Mouse (Mus musculus): ENCODE measurements around the gene Trex1.
A peak's percentile ranks its signal among the peaks of the same experiment; 100 is the strongest.

Gene Trex1

GRCm38 (mm10) chr9:109087987-109088386, 28.5 kb upstream of the Trex1 start:
- no peak for DNase-seq (ENCODE audit: low spot score)

- DNase-seq (ENCODE audit: low spot score), result no peak
These were observed 25.4 kb upstream of the Trex1 start for GRCm38 (mm10) chr9:109084922-109085321.

- peak; percentile 71 for DNase-seq (ENCODE audit: low spot score)
These were observed 22.7 kb upstream of the Trex1 start, which contains the start of the genes Ccdc51 and Tma7 for GRCm38 (mm10) chr9:109082124-109082800. Ccdc51 (plus strand) TSS chr9:109082493. Tma7 (minus strand) TSS chr9:109082587.

GRCm38 (mm10) chr9:109081749-109082123, 22.2 kb upstream of the Trex1 start:
- no peak for DNase-seq (ENCODE audit: low spot score)

GRCm38 (mm10) chr9:109080516-109080915, 21.0 kb upstream of the Trex1 start:
- no peak for DNase-seq (ENCODE audit: low spot score)

- peak; percentile 75 for DNase-seq (ENCODE audit: low spot score)
These were observed 14.4 kb upstream of the Trex1 start, which contains the start of gene Atrip for GRCm38 (mm10) chr9:109073661-109074573. Atrip (minus strand) TSS chr9:109074124.

GRCm38 (mm10) chr9:109068095-109068735, 8.7 kb upstream of the Trex1 start:
- DNase-seq (ENCODE audit: low spot score), result no peak

GRCm38 (mm10) chr9:109060898-109061295, 1.4 kb upstream of the Trex1 start:
- DNase-seq (ENCODE audit: low spot score), result no peak

GRCm38 (mm10) chr9:109060184-109060897, 807 bp upstream of the Trex1 start:
- DNase-seq (ENCODE audit: low spot score), result no peak

GRCm38 (mm10) chr9:109058006-109058765, 1.3 kb downstream of the Trex1 start:
- no peak for DNase-seq (ENCODE audit: low spot score)

- no peak for DNase-seq (ENCODE audit: low spot score)
These were observed 2.0 kb downstream of the Trex1 start for GRCm38 (mm10) chr9:109057543-109057942.

GRCm38 (mm10) chr9:109056916-109057315, 2.6 kb downstream of the Trex1 start:
- no peak for DNase-seq (ENCODE audit: low spot score)

- no peak for DNase-seq (ENCODE audit: low spot score)
These were observed 3.3 kb downstream of the Trex1 start for GRCm38 (mm10) chr9:109056081-109056690.

- DNase-seq (ENCODE audit: low spot score), result no peak
These were observed 4.1 kb downstream of the Trex1 start for GRCm38 (mm10) chr9:109055271-109056030.

GRCm38 (mm10) chr9:109054712-109055111, 4.8 kb downstream of the Trex1 start:
- DNase-seq (ENCODE audit: low spot score), result peak; percentile 59

GRCm38 (mm10) chr9:109053851-109054250, 5.7 kb downstream of the Trex1 start:
- DNase-seq (ENCODE audit: low spot score), result no peak

- no peak for DNase-seq (ENCODE audit: low spot score)
These were observed 6.2 kb downstream of the Trex1 start for GRCm38 (mm10) chr9:109053366-109053765.

GRCm38 (mm10) chr9:109052490-109053260, 6.9 kb downstream of the Trex1 start:
- no peak for DNase-seq (ENCODE audit: low spot score)
